Mouse (Mus musculus): ENCODE results near the gene Sema3d.

GRCm38 (mm10) chr5:12582540-12582939, 199.4 kb downstream of the Sema3d start:
- TF ChIP-seq POLR2A (IDR thresholded peaks at IDR 0.05; ENCODE audit: low read depth, low read length) (no peak), CTCF (conservative IDR thresholded peaks at IDR 0.05; ENCODE audit: insufficient read depth, insufficient read length, low read depth, low read length) (no peak)

All from kidney, adult 2 months (tissue).